Mouse (Mus musculus) heart, adult 2 months (tissue): Measurements from ENCODE around the gene Plscr3.

Source experiments
- CTCF ChIP-seq: fragments of 200-600 bp; IDR thresholded peaks from 2 replicates; pipeline ENCODE4 v1.8.1; 2022; ENCODE audit warnings: antibody characterized with exemption, mild to moderate bottlenecking, moderate library complexity
- EP300 ChIP-seq: fragments of 200-500 bp; IDR thresholded peaks from 2 replicates; pipeline ENCODE4 v1.6.1; 2011; ENCODE audit warnings: low read depth, low read length, control low read depth; ENCODE audit not compliant: insufficient read depth

GRCm38 (mm10) chr11:69880506-69880852, 34.3 kb downstream of the Plscr3 start:
- TF ChIP-seq CTCF (peak; percentile 94), EP300 (no peak)
